Mouse (Mus musculus) cerebellum, adult 11-12 months (tissue): Measurements from ENCODE around the gene Fgf5.

Experiments used
- DNase-seq: peaks from one replicate; pipeline ENCODE4 v3.0.0; 2022

Fgf5 gene

GRCm38 (mm10) chr5:98253838-98254821 is at the start of gene Fgf5:
Gene Fgf5 (plus strand): TSS chr5:98254184.
- peak; percentile 23 for DNase-seq

GRCm38 (mm10) chr5:98212501-98212900 is 41.5 kb upstream of the Fgf5 start:
- DNase-seq, result no peak

GRCm38 (mm10) chr5:98221956-98222355 is 32.0 kb upstream of the Fgf5 start:
- no peak for DNase-seq

- DNase-seq, result no peak
These were observed 27.3 kb upstream of the Fgf5 start for GRCm38 (mm10) chr5:98226710-98227109.

- DNase-seq, result peak; percentile 82
These were observed 24.5 kb upstream of the Fgf5 start for GRCm38 (mm10) chr5:98229456-98229855.

GRCm38 (mm10) chr5:98238466-98238865 is 15.5 kb upstream of the Fgf5 start:
- no peak for DNase-seq

GRCm38 (mm10) chr5:98241322-98241829 is 12.6 kb upstream of the Fgf5 start:
- DNase-seq, result no peak

GRCm38 (mm10) chr5:98245303-98245702 is 8.7 kb upstream of the Fgf5 start:
- DNase-seq, result no peak

- DNase-seq, result no peak
These were observed 8.0 kb upstream of the Fgf5 start for GRCm38 (mm10) chr5:98245976-98246375.

GRCm38 (mm10) chr5:98246826-98247225 is 7.2 kb upstream of the Fgf5 start:
- DNase-seq, result no peak

- no peak for DNase-seq
These were observed 6.5 kb upstream of the Fgf5 start for GRCm38 (mm10) chr5:98247516-98247915.

- no peak for DNase-seq
These were observed 837 bp upstream of the Fgf5 start for GRCm38 (mm10) chr5:98253147-98253546.

GRCm38 (mm10) chr5:98255176-98255575 is 1.2 kb downstream of the Fgf5 start:
- no peak for DNase-seq

- DNase-seq, result peak; percentile 33
These were observed 1.9 kb downstream of the Fgf5 start for GRCm38 (mm10) chr5:98255760-98256490.

GRCm38 (mm10) chr5:98275318-98275818 is 21.4 kb downstream of the Fgf5 start:
- DNase-seq, result no peak

GRCm38 (mm10) chr5:98281993-98282392 is 28.0 kb downstream of the Fgf5 start:
- DNase-seq, result no peak

- no peak for DNase-seq
These were observed 29.9 kb downstream of the Fgf5 start for GRCm38 (mm10) chr5:98283696-98284478.

GRCm38 (mm10) chr5:98290642-98291041 is 36.7 kb downstream of the Fgf5 start:
- DNase-seq, result no peak

- no peak for DNase-seq
These were observed 38.5 kb downstream of the Fgf5 start for GRCm38 (mm10) chr5:98292388-98293048.

GRCm38 (mm10) chr5:98293049-98293715 is 39.2 kb downstream of the Fgf5 start:
- no peak for DNase-seq

GRCm38 (mm10) chr5:98300079-98300478 is 46.1 kb downstream of the Fgf5 start:
- DNase-seq, result no peak
